Mouse (Mus musculus): ENCODE data around the gene Sdk2.

Sdk2 gene

DNA sequence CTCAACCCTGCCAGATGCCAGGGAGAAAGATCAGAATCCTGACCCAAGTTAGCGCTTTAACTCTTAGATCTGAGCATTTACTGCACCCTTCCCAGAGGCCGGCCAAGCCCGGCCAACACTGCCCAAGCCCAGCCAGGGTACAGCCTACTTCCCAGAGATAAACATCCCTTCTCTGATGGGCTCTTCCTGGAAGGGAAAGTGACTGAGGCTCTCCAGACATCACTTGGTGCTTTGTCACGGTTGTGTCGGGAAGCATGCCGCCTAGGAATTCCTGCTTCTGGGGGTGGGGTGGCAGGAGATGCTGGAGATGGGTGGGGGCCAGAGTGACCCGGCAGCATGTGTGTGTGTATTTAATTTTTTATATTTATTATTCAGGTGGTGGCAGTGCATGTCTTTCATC, 326.7 kb downstream of the Sdk2 start:
- CTCF ChIA-PET = no interaction called here

DNA sequence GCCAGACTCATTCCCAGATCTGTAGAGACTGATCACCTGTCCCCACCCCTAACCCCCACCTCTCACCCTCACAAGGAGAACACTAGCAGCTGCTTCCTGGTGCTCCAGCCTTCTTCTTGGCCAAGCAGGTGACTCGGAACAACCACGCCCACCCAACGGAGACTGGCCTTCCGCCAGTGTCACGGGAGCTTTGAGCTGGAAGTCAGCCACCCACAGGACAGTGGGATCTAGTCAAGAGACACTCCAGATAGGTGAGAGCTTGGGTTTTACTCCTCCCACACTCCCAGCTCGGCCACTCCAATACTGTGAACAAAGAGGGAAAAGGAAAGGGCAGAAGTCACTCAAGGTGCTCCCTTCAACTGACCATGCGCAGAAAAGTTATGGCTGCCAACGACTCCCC, 327.6 kb downstream of the Sdk2 start:
- CTCF ChIA-PET = no interaction called here

DNA sequence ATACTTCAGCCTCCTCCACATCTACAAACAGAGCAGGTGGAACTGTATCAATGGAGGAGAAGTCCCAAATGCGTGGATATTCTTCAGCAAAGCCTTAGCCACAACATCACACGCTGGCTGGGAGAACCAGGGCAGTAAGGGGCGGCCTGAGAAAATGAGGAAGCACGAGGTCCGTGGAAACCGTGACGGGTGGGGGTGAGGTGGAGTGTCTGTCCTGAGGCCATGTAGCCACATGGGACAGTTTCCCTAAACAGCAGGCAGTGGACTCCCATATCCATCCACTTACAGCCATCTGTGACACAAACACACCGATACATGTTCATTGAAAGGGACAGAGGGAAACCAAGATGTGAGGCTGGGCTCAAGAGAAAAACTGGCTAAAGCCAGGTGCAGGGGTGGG, 328.9 kb downstream of the Sdk2 start:
- CTCF ChIA-PET = no interaction called here

DNA sequence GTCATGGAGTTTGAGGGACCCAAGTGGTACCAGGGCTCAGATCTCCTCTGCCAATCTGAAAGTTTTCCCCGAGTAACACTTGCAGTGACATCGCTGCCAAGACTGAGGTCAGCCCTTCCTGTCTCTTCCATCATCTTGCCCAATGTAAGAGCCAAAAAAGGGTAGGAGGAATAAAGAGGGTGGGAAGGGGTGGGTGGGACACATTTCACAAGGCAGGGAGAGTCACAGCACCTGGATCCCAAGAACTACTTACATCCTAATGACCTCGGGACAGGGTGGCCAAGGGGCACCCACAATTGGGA, 329.3 kb downstream of the Sdk2 start:
- CTCF ChIA-PET = no interaction called here

DNA sequence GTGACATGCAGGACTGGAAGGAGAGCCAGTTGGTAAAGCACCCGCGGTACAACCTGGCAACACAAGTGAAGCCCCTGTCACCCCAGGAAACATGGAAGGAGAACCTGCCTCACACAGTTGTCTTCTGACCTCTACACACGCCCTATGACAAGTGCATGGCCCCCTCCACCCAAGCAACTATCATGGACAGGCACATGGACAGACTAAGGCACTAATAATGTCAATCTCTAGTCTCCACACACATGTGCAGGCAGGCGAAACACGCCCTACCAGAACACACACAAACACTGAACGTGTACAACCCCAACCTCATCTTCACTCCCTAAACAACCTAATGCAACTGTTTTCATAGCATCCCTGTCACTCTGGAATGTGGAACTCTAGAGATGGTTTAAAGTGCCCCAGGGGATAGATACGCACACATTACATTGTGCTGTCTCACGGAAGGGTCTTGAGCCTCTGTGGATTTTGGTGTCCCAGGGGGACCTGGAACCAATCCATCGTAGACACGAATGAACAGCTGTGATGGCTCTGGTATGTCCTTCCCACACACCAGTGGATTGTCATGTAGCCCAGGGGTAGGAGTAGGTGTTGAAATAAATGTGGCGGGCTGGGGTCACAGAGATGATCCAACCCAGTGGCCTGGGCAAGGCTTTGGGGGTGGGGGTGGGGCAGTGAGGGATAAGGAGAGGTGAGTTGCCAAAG, 329.8 kb downstream of the Sdk2 start:
- CTCF ChIA-PET = no interaction called here

DNA sequence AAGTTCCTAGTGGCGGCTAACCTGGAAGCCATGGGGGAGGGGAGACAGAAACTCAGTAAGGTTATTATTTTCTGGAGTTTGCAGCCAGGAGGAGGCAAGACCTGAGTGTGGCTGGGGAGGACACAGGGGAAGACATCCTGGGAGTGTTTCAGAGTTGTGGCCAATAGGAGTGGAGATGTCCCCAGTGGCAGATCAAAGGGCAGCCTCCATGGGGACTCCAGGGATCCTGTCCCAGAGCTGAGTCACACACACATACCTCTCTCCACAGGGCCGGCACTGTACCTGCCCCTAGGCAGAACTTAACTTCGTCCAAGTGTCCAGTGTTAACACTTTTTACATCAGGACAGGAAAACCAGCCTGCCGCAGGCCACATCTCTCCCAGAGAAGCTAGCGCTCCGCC, 331.7 kb downstream of the Sdk2 start:
- CTCF ChIA-PET = no interaction called here

DNA sequence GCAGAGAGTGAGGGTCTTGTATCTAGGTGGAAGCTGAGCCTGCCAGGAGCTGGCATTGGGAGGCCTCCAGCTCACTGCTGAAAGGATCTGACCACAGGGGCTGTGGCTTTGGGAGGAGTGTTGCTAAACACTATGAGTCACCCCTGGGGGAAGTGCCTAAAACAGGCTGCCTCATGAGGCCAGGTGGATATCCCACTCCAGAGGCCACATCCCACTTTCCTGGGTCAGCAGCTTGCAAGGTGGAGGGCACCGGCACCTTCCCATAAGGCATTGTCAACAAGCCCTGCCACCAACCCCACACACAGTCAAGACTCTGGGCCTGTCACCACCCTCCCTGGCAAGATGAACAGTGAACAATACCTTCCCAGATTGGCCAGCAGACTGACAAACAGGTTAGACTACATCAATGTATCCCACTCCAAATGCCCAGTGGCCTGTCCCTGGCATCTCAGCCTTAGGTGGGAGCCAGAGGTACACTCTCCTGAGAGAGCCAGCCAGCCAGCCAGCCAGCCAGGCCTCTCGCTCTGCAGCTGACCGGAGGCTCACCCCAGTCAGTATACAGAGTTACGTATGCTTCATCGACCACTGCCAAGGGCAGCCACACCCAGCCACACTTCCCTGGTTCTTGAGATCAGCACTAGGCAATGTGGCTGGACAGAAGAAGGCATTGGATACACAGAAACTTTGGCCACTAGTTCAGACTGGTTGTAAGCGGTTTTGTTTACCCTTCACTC, 333.0 kb downstream of the Sdk2 start:
- CTCF ChIA-PET = no interaction called here

DNA sequence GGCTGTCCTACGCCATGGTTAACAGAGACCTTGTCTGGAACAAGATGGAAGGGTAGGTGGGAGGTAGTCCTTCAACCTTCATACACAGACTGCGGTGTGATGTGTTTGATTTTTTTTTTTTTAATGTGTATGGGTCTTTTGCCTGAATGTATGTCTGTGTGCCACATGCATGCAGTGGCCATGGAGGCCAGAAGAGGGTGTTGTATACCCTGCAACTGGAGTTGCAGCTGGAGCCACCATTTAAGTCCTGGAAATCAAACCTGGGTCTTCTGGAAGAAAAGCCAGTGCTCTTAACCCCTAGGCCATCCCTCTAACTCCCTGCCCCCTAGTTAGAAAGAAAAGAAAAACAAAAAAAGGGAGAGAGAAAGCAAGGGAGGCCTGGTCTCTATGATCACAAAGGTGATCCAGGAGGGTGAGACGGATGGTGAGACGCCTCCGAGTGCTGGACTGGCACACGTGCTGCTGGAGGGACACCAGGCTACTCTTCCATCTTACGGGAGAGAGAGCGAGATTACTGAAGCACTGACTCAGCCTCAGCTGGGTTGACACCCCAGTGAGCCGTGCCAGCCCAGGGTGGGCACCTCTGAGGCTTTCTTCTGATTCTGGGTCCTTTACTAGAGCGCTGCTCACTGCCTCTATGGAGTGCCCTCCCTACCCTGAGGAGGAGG, 334.8 kb downstream of the Sdk2 start:
- CTCF ChIA-PET = no interaction called here

DNA sequence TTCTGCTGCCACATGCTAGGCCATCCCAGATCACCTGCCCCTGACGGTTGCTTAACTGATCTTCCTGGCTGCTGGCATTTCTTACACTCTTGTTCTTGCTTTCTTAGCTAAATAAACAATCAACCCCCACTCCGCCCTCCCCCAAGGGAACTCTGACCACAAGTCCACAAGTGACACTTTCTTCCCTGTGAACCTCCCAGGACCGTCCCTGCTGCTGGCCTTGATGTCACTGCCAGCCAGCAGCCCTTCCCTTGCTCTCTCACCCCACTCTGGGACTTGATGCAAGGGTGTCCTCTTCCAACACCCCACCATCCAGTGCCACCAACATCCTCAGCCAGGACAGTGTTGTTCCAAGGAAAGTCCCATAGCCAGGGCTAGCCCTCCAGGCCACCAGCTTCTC, 336.0 kb downstream of the Sdk2 start:
- CTCF ChIA-PET = interaction anchor here (0.6 kb wide), 1 partner anchor 78 kb away, joined by 3 read pairs; no protein-coding TSS in a partner anchor

DNA sequence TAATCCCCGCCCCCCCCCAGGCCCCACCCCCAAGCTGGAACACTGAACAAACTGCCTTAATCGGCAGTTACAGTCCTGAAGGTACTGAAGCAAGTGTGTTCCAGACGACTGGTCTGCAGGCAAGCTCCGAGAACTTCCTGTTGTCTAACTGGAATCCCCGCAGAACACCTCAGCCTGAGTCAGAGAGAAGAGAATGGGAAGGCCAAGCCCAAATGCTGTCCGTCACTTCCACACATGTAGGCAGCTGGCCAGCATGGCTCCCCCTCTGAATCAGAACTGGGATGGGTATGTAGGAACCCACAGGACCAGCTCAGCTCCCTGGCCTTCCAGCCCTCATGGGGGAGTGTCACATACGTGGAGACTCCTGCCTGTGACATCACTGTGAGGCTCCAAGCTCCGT, 336.9 kb downstream of the Sdk2 start:
- CTCF ChIA-PET = no interaction called here

DNA sequence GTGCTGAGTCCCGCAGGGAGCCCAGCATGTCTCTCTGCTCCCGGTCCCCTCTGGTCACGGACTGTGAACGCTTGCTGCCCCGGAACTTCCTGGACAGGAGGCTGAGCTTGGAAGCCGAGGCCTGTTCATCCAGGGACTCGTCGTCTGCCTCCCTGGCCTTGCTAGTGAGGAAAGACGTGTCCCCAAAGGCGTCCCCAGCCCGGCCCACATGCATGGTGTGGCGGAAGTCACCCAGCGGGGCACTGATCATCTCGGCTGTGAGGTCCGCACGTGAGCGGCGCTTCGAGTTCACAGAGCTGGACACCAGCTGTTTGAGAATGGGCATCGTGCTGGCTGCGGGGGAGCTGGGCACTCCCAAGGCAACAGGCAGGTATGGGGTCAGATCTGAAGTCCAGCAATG, 337.6 kb downstream of the Sdk2 start:
- CTCF ChIA-PET = no interaction called here

DNA sequence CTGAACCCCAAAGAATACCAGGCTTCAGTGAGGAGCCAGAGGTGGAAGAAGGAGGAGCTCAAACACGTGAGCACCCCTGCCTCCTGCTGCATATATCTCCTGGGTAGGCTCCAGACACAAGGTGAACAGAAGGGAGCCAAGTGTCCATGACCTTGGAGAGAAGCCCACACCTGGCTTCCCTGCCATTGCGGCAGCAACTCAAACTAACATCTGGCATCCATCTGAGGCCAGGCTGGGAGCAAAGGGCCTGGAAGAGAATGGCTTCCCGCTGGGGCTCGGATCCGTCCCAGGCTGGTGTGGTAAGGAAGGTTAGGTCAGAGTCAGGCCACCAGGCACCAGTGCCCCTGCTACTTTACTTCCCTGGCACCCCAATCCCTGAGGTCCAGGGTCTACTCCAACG, 338.9 kb downstream of the Sdk2 start:
- CTCF ChIA-PET = no interaction called here

DNA sequence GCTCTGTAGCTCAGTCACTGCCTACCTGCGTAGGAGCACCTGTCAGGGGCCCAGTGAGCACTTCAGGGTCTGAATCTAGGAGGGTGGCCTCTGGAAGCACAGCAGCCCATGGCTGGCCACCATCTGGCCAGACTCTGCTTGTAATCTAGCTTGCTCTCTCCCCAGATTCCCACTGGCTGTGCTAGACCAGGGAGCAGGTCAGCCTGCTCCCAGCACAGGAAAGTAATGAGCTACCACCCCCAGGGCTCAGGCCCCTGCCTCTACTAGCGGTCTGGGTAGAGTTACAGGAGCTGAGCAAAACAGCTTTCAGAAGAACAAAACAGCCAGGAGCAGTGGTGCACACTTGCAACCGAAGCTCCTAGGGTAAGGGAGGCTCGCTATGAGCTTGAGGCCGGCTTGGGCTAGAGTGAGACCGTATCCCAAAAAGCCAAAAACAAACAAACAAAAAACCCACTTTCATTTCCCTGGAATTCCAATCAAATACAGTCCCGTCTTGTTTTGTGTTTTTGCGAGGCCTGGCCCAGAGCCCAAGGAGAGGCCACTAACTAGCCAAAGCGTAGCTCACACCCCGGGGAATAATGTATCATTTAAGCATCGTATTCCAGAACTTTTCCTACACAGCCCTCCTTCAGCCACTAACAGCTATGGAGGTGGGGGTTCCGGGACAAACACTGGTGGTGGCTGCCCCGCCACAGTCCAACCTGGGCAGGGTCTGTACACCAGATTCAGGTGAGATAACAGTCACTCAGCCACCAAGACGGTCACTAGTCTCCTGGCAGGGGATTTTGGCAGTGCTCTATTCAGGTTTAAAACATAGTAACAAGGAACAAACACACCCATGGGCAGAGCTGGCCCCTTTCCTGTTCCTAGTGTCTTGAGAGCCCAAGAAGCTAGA, 339.6 kb downstream of the Sdk2 start:
- CTCF ChIA-PET = no interaction called here

All from spleen, embryonic (tissue).